Mouse (Mus musculus) heart, adult 18-20 months (tissue): ENCODE results near the gene Tmem270. TPM values are rescaled to one million over a fixed set of nuclear protein-coding genes. Genes with fewer than 3 reads are reported as not detected.
A peak's percentile ranks its signal among the peaks of the same experiment; 100 is the strongest.
"Not testable (repeated sequence)": the region's sequence is repeated elsewhere in the genome, so short reads cannot be mapped to it uniquely, and the experiment has no call there.

Experiments
- DNase-seq, 2 experiments: peaks; one replicate each; pipeline ENCODE4 v3.0.0; 2021 to 2022; ENCODE audit warnings: mixed read lengths in 1 of 2
- long read RNA-seq, 2 experiments: library from polyadenylated mRNA; stranded (forward); transcript quantifications; one replicate each; pipeline ENCODE4 v2.0.0; 2021
- total RNA-seq, 2 experiments: library from RNA; stranded (reverse); gene quantifications; 2 replicates each; pipeline ENCODE4 v1.2.3; 2021

Tmem270 gene
- total RNA-seq, result not detected
- long read RNA-seq, experiment 1, result 0 reads
- long read RNA-seq, experiment 2, result 0 reads

DNA sequence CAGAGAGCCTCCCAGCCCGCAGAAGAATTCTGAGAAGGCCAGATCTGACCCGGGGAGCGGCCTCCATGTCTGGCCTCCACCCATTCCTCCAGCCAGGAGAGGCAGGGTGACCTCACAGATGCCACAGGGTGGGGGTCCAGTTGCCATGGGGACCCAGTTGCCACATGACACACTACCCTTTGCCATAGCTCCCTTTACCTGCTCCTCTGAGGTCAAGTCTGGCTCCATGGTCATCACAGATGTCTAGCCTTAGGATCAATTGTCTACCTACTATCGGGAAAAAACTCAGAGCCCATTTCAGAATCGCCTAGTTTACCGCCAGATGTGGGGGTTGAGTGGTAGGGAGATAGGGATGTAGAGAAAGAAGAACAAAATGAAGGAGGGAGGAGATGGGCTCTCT, at the start of gene Tmem270:
Tmem270 (minus strand) TSS at position 101 of the 400 bp plus-strand sequence.
- DNase-seq, result no peak

DNA sequence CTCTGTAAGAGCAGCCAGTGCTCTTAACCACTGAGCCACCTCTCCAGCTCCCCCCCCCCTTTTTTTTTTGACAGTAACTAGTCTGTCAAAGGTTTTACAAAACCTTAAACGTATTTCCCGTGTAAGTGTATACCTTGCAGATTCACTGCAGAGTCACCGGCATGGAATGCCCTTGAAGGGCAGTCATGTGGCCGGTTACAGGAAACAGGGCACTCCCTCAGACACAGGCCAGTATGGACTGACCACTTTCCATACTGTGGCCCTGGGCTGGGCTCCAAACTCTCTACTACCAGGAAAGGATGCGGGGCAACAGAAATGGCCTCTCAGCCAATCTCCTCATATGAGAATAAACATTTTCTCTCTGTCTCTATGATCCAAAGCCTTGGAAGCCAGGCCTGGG, 49.0 kb upstream of the Tmem270 start:
- DNase-seq, result no peak

DNA sequence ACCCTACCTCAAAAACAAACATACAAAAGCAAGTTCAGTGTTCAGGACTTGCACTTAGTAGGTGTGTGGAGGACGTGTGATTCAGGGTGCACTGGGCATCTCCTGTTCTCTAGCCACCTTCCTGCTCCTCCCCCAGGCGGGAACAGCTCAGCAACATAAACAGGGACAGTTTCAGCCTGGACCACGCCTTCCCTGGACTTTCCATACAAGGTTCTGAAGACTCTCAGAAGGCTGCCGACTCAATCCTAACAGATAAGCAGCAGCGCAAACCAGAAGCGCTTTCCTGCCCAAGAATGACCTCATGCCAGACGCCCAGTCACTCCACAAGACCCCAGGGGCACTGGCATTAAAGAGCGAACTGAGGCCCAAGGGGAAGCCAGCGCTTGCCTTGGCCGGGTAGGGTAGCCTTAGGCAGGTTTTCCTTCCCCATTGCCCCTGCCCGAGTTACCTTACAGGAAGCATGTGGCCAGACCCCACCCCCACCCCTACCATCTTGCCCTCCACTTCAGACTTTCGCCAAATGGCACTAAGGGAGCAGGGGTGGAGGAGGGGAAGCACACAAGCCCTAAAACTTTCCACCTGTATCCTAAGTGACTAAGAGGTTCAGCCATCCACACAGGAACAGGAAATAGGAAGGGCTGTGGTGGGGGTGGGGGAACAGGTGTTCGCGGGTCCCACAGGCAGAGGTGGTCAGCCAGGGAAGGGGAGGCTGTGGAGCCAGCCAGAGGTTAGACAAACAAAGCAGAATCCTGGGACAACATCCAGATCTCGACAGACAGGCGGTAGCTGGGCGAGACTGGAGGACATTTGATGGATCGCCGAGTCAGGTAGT, 44.7 kb upstream of the Tmem270 start:
- DNase-seq, result peak; percentile 29 to 62

- DNase-seq, result no peak
Measured at GRCm38 (mm10) chr5:134948085-134948439, 41.5 kb upstream of the Tmem270 start.

GRCm38 (mm10) chr5:134947420-134948084, 41.0 kb upstream of the Tmem270 start:
- no peak for DNase-seq

DNA sequence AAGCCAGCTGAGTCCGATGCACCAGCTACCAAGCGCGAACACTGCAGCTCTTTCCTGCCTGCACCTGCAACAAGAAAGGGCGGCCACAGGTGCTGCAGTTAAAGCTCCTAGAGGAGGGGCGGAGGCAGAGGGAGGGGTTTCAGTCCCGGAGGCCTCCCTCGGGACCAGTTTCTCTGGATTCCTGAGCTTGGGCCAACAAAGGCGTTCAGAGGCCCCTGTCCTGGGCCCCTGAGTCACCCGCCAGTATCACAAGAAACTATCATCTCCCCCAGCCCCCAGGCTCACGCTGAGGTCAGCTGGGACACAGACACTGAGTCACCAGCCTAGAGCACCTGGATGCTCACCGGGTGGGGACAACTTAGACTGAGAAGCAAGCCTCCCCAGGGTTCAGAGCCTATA, 40.3 kb upstream of the Tmem270 start, which contains the start of gene Cldn4:
Cldn4 (minus strand) TSS at position 78 of the 399 bp plus-strand sequence.
- DNase-seq, result no peak

GRCm38 (mm10) chr5:134946063-134946856, 39.7 kb upstream of the Tmem270 start:
- DNase-seq, result no peak

DNA sequence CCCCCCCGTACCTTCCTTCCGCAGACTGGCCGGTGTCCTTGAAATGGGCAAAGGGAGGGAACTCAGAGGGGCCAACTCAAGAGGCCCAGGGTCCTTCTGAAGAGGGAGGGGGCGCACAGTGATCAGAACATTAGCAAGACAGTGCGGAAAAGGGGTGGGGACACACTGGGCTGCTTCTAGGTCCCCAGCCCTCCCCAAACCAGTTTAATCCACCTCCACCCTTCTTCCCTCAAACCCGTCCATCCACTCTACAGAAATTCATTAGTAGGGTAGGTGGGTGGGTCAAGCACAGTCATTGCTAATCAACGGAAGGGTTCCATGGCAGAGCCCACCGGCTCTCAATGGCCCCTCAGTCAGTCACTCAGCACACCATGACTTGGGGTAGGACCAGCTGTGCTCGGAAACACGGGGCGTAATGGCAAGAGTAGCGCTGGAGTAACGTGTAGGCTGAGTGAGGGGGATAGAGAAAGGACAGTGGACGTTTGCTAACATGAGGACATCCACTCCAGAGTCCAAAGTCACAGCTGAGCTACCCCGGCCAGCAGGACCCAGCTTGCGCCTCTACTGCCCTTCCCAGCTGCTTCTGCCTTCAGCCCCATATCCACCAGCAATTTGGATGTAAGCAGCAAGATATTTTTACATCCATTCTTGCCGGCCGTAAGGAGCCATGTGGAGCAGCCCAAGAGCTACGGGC, 38.9 kb upstream of the Tmem270 start:
- DNase-seq, result no peak

DNA sequence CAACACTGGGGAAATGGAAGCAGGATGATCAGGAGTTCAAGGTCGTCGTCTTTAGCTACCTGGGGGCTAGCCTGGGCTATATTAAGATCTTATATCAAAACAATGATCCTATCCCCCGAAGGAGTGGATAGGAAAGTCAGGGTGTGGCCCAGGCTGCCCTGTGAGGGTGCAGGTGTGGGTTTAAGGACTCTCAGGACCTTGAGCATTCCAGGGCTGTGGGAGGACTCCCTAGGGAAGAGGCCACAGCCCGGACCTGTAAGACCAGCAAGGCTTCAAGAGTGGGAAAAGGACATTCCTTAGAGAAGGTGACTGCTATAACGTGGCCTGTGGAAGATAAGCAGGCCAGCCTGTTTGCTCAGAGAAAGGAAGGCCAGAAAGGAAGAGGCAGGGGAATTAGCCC, 37.6 kb upstream of the Tmem270 start:
- DNase-seq, result no peak

- DNase-seq, result peak; percentile 25 to 34
Measured at GRCm38 (mm10) chr5:134942740-134943139, 36.2 kb upstream of the Tmem270 start.

GRCm38 (mm10) chr5:134941472-134942209, 35.1 kb upstream of the Tmem270 start:
- no peak for DNase-seq

DNA sequence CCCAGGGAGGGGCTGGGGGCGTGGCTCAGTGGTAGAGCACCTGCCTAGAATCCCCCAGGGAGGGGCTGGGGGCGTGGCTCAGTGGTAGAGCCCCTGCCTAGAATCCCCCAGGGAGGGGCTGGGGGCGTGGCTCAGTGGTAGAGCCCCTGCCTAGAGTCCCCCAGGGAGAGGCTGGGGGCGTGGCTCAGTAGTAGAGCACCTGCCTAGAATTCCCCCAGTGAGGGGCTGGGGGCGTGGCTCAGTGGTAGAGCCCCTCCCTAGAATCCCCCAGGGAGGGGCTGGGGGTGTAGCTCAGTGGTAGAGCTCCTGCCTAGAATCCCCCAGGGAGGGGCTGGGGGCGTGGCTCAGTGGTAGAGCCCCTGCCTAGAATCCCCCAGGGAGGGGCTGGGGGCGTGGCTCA, 33.0 kb upstream of the Tmem270 start:
- not testable (repeated sequence) for DNase-seq

- no peak for DNase-seq
Measured at GRCm38 (mm10) chr5:134939069-134939468, 32.5 kb upstream of the Tmem270 start.

- DNase-seq, result no peak
Measured at GRCm38 (mm10) chr5:134936626-134937185, 30.2 kb upstream of the Tmem270 start.

GRCm38 (mm10) chr5:134936051-134936450, 29.5 kb upstream of the Tmem270 start:
- DNase-seq, result no peak

- no peak for DNase-seq
Measured at GRCm38 (mm10) chr5:134934666-134935065, 28.1 kb upstream of the Tmem270 start.

- not testable (repeated sequence) for DNase-seq
Measured at GRCm38 (mm10) chr5:134933686-134934085, 27.2 kb upstream of the Tmem270 start.

DNA sequence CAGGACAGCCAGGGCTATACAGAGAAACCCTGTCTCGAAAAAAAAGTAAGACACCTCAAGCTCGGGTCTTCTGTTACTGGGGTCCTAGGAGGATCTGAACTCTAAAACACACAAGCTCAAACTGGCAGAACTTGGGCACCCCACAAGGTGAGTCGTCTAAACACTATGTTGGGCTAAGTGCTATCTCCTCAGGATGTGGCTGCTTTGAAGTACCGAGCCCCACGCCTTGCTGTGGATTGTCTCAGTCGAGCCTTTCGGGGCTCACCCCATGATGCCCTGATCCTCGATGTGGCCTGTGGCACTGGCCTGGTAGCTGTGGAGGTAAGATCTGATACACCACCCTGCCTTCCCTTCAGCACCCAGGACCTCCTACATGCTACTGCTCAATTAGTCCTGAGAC, 26.7 kb upstream of the Tmem270 start:
- no peak for DNase-seq

DNA sequence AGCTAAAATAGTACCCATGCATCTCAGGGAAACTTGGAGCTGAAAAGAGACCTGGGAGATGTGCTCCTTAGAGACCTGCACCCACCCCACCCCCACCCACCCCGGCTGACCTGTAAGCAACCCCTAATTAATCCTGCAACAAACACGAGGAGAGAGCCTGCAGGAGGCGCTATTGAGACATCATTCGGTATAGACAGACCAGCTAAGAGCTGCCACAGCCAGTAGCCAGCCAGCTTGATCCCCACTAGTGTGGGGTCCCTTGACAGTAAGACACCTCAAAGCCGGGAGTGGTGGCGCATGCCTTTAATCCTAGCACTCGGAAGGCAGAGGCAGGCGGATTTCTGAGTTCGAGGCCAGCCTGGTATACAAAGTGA, 26.4 kb upstream of the Tmem270 start:
- DNase-seq, result peak; percentile 62 to 76

GRCm38 (mm10) chr5:134932179-134932902, 25.8 kb upstream of the Tmem270 start, which contains the start of gene Mettl27:
Gene Mettl27, plus strand, starts transcription at chr5:134932368.
- DNase-seq, result peak; percentile 92
